Mouse (Mus musculus): ENCODE results near the gene Plekha5.
"Not testable (repeated sequence)": the region's sequence is repeated elsewhere in the genome, so short reads cannot be mapped to it uniquely, and the experiment has no call there.

The Plekha5 gene

DNA sequence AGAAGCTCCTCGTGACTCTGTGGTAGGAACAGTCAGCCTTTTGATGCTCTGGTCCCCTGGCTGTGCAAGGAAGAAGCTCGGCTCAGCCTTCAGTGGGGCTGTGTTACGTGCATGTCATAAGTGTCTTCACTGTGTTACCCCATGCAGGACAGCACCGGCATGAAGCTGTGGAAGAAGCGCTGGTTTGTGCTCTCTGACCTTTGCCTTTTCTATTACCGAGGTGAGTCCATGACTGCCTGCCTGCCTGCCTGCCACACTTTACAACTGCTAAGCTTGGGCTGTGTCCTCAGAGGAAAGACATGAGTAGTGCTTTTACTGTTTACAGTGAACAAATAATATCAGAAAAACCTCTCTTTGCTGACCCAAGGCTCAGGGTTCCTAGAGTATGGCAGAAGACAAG is 104.6 kb downstream of the Plekha5 start:
- no peak for DNase-seq (ENCODE audit: low read depth, low spot score)

DNA sequence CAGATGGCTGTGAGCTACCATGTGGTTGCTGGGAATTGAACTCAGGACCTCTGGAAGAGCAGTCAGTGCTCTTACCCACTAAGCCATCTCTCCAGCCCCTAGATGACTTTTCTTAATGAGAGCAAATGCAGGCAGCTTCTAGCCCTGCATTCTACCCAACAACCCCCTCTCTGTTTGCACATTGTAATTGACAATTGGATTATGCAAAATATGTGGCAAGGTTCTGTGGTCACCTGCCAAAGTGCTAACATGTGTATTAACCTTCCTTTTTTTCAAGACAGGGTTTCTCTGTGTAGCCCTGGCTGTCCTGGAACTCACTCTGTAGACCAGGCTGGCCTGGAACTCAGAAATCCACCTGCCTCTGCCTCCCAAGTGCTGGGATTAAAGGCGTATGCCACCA is 109.0 kb downstream of the Plekha5 start:
- DNase-seq (ENCODE audit: low read depth, low spot score) = not testable (repeated sequence)

DNA sequence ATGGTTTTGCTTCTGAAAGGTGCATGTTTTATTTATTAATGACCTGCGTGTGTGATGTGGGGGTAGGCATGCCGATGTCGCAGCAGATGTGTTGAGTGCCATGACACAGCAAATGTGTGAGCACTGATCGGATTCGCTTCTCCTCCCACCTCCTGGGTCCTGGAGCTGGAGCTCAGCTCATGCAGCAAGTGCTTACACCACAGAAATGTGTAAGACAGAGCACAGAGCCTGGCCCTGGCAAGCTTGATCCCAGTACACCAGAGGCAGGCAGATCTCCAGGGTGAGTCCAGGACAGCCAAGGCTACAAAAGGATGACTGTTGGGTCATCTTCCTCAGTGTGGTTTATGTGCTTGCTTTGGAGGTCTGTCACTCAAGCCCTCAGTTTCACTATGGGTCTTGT is 109.8 kb downstream of the Plekha5 start:
- DNase-seq (ENCODE audit: low read depth, low spot score) = peak; percentile 60

DNA sequence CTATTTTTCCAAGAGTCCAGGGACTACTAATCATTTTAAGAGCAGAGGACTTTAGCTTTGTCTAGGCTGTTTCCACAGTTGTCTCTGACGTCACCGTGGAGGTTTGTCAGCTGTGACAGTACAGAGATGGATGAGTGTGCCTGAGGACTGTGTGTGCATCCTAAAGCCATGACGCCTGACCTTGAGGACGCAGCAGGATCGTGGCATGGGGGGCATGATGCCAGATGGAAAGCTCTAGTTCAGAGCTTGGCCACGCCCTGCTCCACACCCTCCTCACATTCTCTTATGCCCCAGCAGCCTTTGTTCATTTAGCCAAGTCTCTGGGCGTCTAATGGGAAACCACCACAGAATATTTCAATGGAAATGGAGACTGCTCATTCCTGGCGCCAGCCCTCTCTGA is 111.7 kb downstream of the Plekha5 start:
- no peak for DNase-seq (ENCODE audit: low read depth, low spot score)

DNA sequence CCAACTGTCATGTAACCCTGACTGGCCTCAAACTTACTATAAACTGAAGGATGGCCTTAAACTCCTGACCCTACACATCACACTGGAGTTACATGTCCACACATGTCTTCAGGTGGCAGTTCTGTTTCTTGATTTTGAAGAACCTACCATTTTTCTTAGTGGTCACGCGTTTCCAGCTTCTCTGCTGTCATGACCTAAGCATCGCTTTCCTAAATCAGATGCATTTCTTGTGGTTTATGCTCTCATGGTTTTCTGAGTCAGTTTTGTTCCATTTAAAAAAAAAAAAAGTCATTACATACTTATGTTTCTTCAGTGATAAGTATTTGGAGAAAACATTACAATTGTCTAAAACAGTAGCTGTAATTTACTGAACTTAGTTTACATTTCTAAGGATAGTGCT is 118.1 kb downstream of the Plekha5 start:
- DNase-seq (ENCODE audit: low read depth, low spot score) = no peak

DNA sequence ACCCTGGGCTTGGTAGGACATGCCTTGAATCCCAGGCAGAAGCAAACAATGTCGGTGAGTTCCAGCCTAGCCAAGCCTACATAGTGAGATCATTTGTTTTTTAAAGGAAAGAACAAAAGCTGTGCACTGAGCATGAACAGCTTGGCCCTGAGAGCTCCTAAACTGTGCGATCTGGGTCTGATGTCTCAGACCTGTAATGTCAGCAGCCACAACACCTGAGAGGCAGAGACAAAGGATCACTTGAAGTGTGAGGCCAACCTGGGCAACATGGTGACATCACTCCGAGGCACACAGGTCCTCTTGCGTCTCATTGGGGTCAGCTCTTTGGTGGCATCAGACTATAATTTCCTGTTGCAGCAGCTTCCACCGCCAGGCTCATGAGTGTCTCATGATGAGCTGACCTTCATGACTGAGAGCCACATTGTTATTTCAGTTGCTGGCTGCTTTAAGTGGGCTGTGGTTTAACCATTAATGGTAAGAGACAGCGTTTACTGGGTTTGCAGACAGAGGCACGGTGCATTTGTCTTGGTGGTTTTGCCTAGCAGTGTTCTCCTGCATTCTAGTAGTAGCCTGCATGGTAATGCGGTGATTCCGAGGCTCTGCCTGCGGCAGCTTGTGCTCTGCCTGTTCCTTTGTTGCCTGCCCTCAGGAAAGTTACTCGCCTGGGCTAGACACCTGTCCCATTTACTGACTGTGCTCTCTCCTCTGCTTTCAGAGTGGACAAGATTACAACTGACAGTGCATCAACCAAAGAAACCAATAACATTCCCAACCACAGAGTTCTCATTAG is 119.3 kb downstream of the Plekha5 start:
- DNase-seq (ENCODE audit: low read depth, low spot score) = no peak

DNA sequence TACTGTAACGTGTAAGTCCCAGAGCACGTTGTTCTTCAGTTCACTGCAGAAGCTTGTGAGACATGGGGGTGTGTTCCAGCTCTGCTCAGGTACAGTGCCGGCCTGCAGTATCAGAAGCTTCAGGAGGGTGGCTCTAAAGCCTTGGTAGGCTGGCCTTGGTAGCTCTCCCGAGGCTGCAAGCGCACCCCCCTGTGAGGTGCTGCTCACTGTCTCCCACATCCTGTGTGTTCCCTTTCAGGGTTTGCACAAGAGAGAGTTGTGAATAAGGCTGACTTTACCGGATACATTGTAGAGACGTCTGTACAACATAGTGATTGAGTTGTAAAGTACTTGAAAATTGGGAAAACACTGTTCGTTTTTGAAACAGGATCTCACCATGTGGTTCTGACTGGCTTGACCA is 122.2 kb downstream of the Plekha5 start:
- no peak for DNase-seq (ENCODE audit: low read depth, low spot score)

DNA sequence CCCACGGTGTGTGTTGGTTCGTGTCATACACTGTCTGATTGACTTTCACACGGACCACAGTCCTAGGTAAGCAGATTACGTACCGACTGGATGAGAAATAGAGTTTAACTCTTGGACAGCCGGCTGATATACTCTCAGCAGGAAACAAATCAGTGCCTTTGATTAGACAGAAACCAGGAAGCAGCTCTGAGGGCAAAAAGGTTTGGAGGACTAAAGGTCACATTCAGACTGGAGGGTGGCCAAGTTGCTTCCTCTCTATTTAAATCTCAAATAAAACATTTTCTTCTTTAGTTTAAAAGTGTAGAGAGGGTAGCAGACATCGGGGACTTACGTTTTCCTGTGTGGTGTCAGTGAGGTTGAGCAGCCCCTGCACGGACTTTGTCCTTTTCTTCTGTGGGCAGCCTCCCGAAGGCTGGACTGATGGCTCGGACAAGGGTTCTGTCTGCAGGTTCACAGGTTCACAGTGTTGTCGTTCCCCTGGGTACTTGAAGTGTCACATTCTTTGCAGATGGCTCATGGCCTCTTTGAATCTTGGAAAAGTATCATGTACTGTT is 122.9 kb downstream of the Plekha5 start:
- DNase-seq (ENCODE audit: low read depth, low spot score) = no peak

DNA sequence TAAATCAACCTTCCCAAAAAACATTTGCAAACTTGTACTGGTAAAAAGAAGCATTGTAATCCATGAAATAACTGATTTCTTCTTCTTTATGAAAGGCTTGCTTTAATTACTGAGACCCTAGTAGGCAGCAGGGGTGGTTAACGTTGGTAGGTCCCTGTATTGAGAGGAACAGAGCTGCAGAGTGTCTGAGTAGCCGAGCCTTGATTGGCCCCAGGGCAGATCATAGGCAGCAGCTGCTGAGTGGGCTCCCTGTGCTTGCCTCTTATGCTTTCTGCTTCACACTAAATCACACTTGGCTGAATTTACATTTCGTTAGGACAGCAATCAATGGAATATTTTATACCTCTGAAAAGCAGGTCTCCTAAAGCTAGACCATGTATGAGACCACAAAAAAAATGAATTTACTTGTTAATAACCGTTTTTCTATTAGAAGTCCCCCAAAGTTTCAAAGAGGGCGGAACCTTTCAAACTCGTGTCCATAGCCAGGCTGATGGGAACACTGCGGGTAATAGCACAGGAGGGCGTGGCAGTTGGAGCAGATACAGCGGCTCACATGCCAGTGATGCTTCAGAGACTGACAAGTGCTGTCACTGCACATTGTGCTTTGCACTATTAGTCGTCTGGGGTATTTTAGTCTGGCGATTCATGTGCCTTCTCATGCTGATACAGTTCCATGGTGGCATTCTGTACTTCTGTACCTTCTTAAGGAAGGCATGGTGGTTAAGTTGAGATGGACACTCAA is 123.5 kb downstream of the Plekha5 start:
- peak; percentile 44 for DNase-seq (ENCODE audit: low read depth, low spot score)

DNA sequence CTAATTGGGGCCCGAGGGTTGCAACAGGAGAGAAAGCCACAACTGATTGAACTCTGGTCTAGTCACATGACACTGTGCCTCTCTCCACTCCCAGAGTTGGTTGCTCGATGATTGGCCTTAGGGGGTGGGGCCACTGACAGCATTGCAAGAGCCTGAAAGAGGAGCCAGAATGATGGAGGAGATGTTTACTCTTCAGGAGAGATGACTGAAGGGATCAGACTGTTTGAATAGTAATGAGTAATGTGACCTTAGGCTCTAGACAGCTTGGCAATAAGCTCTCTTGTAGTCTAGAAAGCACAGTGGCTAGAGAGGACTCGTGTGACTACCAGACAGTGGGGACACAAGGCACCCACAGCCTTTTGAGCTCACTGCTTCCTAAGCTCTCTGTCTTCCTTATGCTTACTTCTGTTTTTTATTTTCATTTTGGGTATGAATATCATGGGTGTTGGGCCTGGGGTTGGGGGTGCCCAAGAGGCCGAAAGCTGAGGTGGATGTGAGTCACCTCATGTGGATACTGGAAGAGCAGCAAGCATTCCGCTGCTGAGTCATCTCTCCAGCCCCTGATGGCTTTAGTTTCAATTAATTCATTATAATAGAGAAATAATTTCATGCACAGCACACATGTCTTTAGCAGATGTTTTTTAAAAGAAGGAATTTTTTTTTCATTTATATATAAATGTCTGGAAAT is 124.4 kb downstream of the Plekha5 start:
- DNase-seq (ENCODE audit: low read depth, low spot score) = peak; percentile 42

DNA sequence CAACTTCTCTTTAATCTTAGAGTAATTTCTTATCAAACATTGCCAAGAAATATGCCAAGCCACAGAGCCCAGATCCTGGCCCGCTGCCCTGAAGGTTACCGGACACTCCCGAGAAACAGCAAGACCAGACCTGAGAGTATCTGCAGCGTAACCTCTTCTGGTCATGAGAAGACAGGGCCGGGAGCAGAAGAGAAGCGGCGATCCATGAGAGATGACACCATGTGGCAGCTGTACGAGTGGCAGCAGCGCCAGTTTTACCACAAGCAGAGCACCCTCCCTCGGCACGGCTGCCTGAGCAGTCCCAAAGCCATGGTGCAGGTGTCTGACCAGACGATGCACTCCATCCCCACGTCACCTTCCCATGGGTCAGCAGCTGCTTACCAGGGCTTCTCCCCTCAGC is 126.9 kb downstream of the Plekha5 start:
- peak; percentile 69 for DNase-seq (ENCODE audit: low read depth, low spot score)

DNA sequence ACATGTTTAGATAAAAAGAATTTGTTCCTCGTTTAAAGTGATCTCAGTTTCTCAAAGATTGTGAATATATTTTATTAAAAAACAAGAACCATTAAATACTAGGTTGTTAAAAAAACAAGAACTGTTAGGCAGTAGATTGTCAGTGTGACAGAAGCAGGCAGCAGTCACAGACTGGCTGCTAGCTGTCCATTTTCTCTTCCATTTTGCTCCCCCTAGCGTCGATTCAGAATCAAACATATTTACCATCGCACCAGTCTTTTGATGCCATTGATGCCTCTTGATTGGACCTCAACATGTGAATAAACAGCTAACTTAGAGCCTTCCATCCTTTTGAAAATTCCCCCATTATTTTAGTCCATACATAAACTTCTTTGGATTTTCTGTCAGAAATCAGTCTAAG is 130.4 kb downstream of the Plekha5 start:
- DNase-seq (ENCODE audit: low read depth, low spot score) = peak; percentile 85

DNA sequence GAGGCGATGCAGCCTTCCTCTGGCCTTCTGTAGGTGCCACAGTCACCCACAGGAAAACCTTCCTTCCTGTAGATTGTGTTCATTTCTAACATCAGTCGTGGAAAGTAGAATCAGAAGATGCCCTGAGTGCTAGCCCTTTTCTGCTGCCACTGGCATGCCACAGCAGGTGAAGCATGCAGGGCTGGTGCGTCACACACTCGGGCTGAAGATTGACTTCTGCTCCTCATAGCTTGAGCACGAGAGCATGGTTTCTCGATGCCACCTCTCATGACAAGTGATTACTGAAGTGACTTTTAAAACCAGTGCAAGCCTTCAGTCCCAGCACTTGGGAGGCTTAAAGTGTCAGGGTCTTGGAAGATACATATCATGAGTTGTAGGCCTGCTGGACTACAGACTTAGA is 135.6 kb downstream of the Plekha5 start:
- DNase-seq (ENCODE audit: low read depth, low spot score) = no peak

DNA sequence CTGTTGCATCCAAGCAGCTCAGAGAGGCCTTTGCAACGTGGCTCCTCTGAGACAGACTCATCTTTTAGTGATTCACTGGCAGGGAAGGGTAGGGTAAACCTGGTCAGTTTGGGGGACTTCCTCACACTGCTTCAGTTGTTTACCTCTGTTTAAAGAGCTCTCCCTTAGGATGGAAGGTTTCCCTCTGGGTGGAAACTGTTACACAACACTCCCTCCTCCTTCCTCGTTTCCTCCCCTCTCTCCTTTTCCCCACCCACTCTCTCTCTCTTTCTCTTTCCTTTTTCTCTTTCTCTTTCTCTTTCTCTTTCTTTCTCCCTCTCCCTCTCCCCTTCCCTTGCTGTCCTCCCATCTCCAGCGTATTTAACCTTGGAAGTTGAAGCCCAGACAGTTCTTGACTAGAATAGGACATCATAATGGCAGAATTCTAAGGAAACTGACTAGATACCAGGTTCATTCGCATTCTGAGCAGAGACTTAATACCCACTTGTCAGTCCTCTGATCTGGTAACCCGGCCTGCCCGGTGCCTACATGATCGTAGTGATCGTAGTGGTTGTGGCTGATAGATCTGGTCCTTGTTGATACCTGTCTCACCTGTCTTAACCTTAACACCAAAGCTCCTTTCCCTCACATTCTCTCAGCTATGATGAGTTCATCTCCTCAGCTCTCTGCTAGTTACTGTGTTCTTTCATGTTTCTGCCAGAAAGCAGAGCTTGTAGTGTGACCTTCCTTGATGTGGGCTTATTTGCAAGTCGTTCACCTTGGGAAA is 137.5 kb downstream of the Plekha5 start:
- no peak for DNase-seq (ENCODE audit: low read depth, low spot score)

DNA sequence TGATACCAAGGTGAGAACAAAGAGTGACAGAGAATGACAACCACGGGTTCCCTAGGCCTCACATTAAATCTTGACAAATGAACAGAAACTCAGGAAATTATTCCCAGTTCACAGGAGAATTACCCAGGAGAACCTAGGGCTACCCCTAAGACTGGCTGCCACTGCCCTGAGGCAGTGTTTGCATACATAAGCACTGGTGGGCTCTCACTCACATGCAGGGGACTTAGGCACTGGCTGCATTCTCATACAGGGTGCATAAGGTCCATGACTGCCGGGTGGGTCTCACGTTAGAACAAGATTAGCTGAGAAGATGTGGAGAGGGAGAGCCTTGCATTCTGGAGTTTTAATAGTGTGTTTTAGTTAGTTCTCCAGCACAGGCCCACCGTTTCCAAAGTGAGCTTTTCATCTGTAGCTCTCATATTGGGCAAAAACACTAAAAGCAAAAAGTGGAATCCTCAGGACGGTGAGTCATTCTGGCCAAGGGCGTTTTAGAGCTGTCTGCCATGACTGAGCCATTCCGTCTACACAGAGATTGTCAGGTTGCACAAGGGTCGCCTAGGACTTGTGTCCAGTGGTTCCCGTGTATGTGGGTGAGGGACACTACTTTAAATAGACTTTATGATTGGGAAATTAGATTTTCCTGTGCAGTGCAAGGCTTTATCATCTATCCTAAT is 138.2 kb downstream of the Plekha5 start:
- DNase-seq (ENCODE audit: low read depth, low spot score) = no peak

DNA sequence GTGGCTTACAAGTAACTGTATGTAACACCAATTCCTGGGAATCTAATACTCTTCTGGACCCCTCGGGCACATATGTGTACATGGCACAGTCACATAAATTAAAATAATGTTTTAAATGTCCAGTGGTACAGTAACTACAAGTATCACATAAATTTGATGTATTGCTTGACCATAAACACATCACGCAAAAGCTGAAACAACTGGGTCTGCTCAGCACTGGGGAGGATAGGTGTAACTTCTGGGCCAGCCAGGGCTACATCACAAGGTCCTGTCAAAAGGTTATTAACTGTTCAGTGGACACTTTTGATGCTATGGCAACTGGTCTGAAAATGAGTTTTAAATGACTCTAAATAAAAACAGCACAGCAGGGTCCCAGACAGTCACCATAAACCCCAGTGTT is 143.3 kb downstream of the Plekha5 start:
- no peak for DNase-seq (ENCODE audit: low read depth, low spot score)

DNA sequence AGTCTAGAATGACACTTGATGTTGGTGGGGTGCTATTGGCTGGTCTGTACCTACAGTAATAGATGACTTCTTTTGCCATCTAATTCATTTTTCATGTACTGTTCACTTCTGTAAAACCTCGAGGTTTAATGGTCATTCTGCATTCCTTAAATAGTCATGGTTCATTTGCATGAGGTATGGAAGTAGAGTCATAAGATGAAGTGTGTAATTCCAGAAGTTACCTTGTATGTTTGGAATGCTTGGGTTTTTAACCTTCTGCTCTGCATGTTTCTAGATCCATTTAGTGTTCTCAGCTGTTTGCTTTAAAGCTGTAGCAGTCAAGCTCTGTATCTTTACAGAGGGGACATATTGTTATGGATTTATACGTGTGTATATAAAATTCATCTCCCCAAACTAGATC is 144.0 kb downstream of the Plekha5 start:
- DNase-seq (ENCODE audit: low read depth, low spot score) = no peak

DNA sequence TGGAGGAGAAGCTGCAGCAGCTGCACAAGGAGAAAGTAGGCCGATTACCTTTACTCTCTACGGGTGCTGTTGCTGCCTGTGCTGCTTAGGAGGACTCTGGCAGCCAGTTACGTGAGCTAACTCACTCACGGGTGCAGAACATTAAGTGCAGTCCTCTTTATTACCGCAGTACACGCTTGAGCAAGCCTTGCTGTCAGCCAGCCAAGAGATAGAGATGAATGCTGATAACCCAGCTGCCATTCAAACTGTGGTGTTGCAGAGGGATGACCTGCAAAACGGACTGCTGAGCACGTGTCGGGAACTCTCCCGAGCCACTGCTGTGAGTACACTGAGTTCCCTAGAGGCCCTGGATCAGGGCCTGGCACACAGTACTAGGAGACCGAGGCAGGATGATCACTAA is 146.3 kb downstream of the Plekha5 start:
- DNase-seq (ENCODE audit: low read depth, low spot score) = peak; percentile 74

DNA sequence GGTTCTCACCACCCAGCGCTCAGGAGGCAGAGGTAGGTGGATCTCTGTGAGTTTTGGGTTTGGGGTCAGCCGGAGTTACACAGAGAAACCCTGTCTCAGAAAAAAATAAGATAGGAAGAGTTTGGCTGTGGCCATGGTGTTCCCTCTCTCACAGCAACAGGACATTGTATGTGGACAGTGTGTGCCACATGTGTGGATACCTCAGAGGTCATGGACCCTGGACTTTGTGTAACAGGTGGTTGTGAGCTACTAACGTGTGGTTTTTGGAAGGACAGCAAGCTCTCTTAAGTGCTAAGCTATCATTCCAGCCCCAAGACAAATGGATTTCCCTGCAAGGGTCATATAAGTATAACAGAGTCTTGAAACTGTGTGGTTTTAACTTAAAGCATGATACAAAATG is 151.1 kb downstream of the Plekha5 start:
- DNase-seq (ENCODE audit: low read depth, low spot score) = no peak

DNA sequence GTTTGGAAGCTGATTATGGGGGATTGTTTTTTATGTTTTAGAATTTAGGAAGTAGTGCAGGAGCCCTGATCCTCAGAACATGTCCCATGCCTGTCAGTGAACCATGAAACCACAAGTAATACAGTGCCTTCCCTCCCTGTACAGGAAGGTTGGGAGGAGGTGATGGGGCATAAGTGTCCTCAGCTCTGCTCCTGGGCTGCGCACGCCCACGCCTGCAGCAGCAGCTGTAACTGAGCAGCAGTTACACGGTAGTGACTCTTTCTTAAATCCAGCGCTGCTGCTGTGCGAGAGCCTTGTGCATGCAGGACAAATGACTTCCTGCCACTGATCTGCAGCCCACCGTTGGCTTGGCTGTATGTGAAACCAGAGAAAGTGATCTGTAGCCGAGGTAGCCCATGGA is 152.3 kb downstream of the Plekha5 start:
- DNase-seq (ENCODE audit: low read depth, low spot score) = peak; percentile 58
